Mouse (Mus musculus): ENCODE results near the gene Rb1.

- TF ChIP-seq CTCF (IDR thresholded peaks at IDR 0.05; ENCODE audit: low read depth, low read length) (no peak), POLR2A (IDR thresholded peaks at IDR 0.05; ENCODE audit: insufficient read depth, low read length) (no peak)
Observed at GRCm38 (mm10) chr14:73324634-73325455, 777 bp downstream of the Rb1 start.
